Comparison of ENCODE assay signal across 17 mouse cellular contexts in genomic region chr4:127312349-127312748, GRCm38 (mm10). TPM values are rescaled to one million over a fixed set of nuclear protein-coding genes. Genes with fewer than 3 reads are reported as not detected.
DNase-seq lines count a peak whose midpoint lies in the region; ATAC-seq and TF ChIP-seq lines count a peak whose summit lies in the region.
"Had no signal": no experiment of that assay in that cellular context is flagged by ENCODE, and none has a peak within 500 bp of the region (broad histone marks: within the 10 kb centered on the region; RNA-seq: fewer than 3 reads in every experiment).

No protein-coding gene starts in this region.

- intact Hi-C loops in gastrocnemius, adult 2 months (cut with DNase I) = no loop called here
- intact Hi-C loops in left cerebral cortex, postnatal 14 days (cut with DNase I) = loop anchor here (10.0 kb wide), 1 partner anchor 758 kb away; the partner anchor contains the start of gene Clspn

- H3K4me1 ChIP-seq in hindbrain, embryonic 15.5 days (replicated peaks) = peaks cover 16% of the 10 kb centered on the region
- no peaks in the 10 kb centered on the region for H3K4me1 ChIP-seq in hindbrain, embryonic 11.5 days (replicated peaks; ENCODE audit: control insufficient read depth, insufficient read depth, low read length)
- H3K4me1 ChIP-seq in lung, embryonic 16.5 days (replicated peaks; ENCODE audit: control insufficient read depth, insufficient read depth, low read length) = 0 out of 2 replicates have a peak, but pooled peaks cover 5% of the 10 kb centered on the region
- H3K4me1 ChIP-seq in neural tube, embryonic 15.5 days = peaks cover 15% of the 10 kb centered on the region

- H3K9ac ChIP-seq in hindbrain, embryonic 15.5 days = no peak overlapping the region
- H3K9ac ChIP-seq in hindbrain, embryonic 11.5 days (ENCODE audit: low read depth, low read length) = no peak overlapping the region
- H3K9ac ChIP-seq in lung, embryonic 16.5 days (ENCODE audit: low read length) = no peak overlapping the region
- no peak overlapping the region for H3K9ac ChIP-seq in neural tube, embryonic 15.5 days (replicated peaks)
- H3K9ac ChIP-seq: embryonic facial prominence, embryonic 12.5 days; limb, embryonic 15.5 days had no signal

- H3K27ac ChIP-seq in gastrocnemius, adult 2 months = peak overlapping the region; percentile 79
- no peak overlapping the region for H3K27ac ChIP-seq in hindbrain, embryonic 15.5 days (replicated peaks)
- no peak overlapping the region for H3K27ac ChIP-seq in hindbrain, embryonic 11.5 days (ENCODE audit: low read depth, low read length)
- H3K27ac ChIP-seq in lung, embryonic 16.5 days (ENCODE audit: low read length) = no peak overlapping the region
- no peak overlapping the region for H3K27ac ChIP-seq in neural tube, embryonic 15.5 days (replicated peaks)
- H3K27ac ChIP-seq: embryonic facial prominence, embryonic 12.5 days; forebrain, embryonic 10.5 days; left cerebral cortex, adult 2 months; limb, embryonic 15.5 days had no signal

- H3K9me3 ChIP-seq in hindbrain, embryonic 15.5 days = no peaks in the 10 kb centered on the region
- no peaks in the 10 kb centered on the region for H3K9me3 ChIP-seq in hindbrain, embryonic 11.5 days (ENCODE audit: control insufficient read depth, low read length)
- H3K9me3 ChIP-seq in lung, embryonic 16.5 days (ENCODE audit: control insufficient read depth, low read length) = no peaks in the 10 kb centered on the region
- no peaks in the 10 kb centered on the region for H3K9me3 ChIP-seq in neural tube, embryonic 15.5 days (replicated peaks)
- H3K9me3 ChIP-seq: embryonic facial prominence, embryonic 12.5 days; forebrain, embryonic 10.5 days; limb, embryonic 15.5 days had no signal

- TF ChIP-seq CTCF in gastrocnemius, adult 2 months (IDR thresholded peaks at IDR 0.05) = no peak

- ATAC-seq in hindbrain, embryonic 15.5 days (ENCODE audit: low FRiP score, low read depth) = no peak
- ATAC-seq in hindbrain, embryonic 11.5 days (ENCODE audit: low FRiP score) = no peak
- ATAC-seq in lung, embryonic 16.5 days (ENCODE audit: low read depth) = no peak
- ATAC-seq in neural tube, embryonic 15.5 days (ENCODE audit: low FRiP score) = no peak

- H3K27me3 ChIP-seq in hindbrain, embryonic 15.5 days = 0 out of 2 replicates have a peak, but pooled peaks cover 5% of the 10 kb centered on the region
- peaks cover 14% of the 10 kb centered on the region for H3K27me3 ChIP-seq in hindbrain, embryonic 11.5 days (ENCODE audit: control insufficient read depth, insufficient read depth, low read length)
- H3K27me3 ChIP-seq in lung, embryonic 16.5 days (ENCODE audit: control insufficient read depth, insufficient read depth, low read depth, low read length) = peaks cover 11% of the 10 kb centered on the region
- peaks cover 3% of the 10 kb centered on the region; the same call in 1 of the 2 replicates for H3K27me3 ChIP-seq in neural tube, embryonic 15.5 days (replicated peaks)

- no peak for DNase-seq in gastrocnemius, adult 2 months
- DNase-seq in gastrocnemius, adult 8-10 months (ENCODE audit: low spot score in 2 of 2) = no peak
- DNase-seq in hindbrain, embryonic 11.5 days (ENCODE audit: low spot score) = no peak
- DNase-seq in lung, postnatal 10 days = no peak
- no peak for DNase-seq in left cerebral cortex, postnatal 14 days (ENCODE audit: low spot score in 2 of 2)
- DNase-seq: adrenal gland, adult 2 months; cerebellum, postnatal 14 days; kidney, postnatal 25 days had no signal

- H3K36me3 ChIP-seq in hindbrain, embryonic 15.5 days = no peaks in the 10 kb centered on the region
- H3K36me3 ChIP-seq in hindbrain, embryonic 11.5 days (ENCODE audit: control insufficient read depth, insufficient read depth, low read length) = no peaks in the 10 kb centered on the region
- no peaks in the 10 kb centered on the region for H3K36me3 ChIP-seq in lung, embryonic 16.5 days (ENCODE audit: control insufficient read depth, insufficient read depth, low read length)
- no peaks in the 10 kb centered on the region for H3K36me3 ChIP-seq in neural tube, embryonic 15.5 days
- H3K36me3 ChIP-seq: embryonic facial prominence, embryonic 12.5 days; forebrain, embryonic 10.5 days; limb, embryonic 15.5 days had no signal

- 69% methylated on average over 24 of the region's 24 CpGs for whole genome bisulfite sequencing in hindbrain, embryonic 15.5 days
- WGBS in hindbrain, embryonic 11.5 days = 65% methylated on average over 24 of the region's 24 CpGs
- WGBS in lung, embryonic 16.5 days = 52% methylated on average over 24 of the region's 24 CpGs
- WGBS in neural tube, embryonic 15.5 days = 72% methylated on average over 24 of the region's 24 CpGs

- H3K4me3 ChIP-seq in gastrocnemius, adult 2 months = peak overlapping the region; percentile 72
- H3K4me3 ChIP-seq in hindbrain, embryonic 15.5 days = no peak overlapping the region
- no peak overlapping the region for H3K4me3 ChIP-seq in hindbrain, embryonic 11.5 days (ENCODE audit: low read depth, low read length)
- peak overlapping the region; percentile 62 for H3K4me3 ChIP-seq in lung, embryonic 16.5 days (ENCODE audit: low read length)
- H3K4me3 ChIP-seq in neural tube, embryonic 15.5 days (replicated peaks) = peak overlapping the region; percentile 57; the same call in 1 of the 2 replicates
- H3K4me3 ChIP-seq: embryonic facial prominence, embryonic 12.5 days; left cerebral cortex, adult 2 months; limb, embryonic 15.5 days had no signal

- peak overlapping the region; percentile 94 for H3K4me2 ChIP-seq in hindbrain, embryonic 15.5 days
- H3K4me2 ChIP-seq in hindbrain, embryonic 11.5 days (replicated peaks; ENCODE audit: low read depth, low read length) = no peak overlapping the region
- H3K4me2 ChIP-seq in lung, embryonic 16.5 days (ENCODE audit: low read depth, low read length) = peak overlapping the region; percentile 90
- H3K4me2 ChIP-seq in neural tube, embryonic 15.5 days = peak overlapping the region; percentile 2; the same call in 1 of the 2 replicates
- H3K4me2 ChIP-seq: embryonic facial prominence, embryonic 12.5 days; limb, embryonic 15.5 days had no signal

RNA-seq across cellular contexts. Expression of gene Gja4, which starts 1.5 kb away (rescaled TPM):
- 1 to 10 TPM; 3.4 to 5.2 TPM for total RNA-seq in gastrocnemius, adult 2 months (2021)
- total RNA-seq in gastrocnemius, adult 8-10 months (2022) = 1 to 10 TPM; 1.8 to 4.2 (median 2.3) TPM
- 20.9 and 23.2 TPM in 2 replicates for polyA plus RNA-seq in hindbrain, embryonic 15.5 days (2015; fragmentation: Nextera tagmentation; extraction: Ambion mirVana)
- 13.5 and 14.0 TPM in 2 replicates for polyA plus RNA-seq in hindbrain, embryonic 11.5 days (2014; fragmentation: Nextera tagmentation; extraction: Ambion mirVana)
- 41.2 and 43.5 TPM in 2 replicates for polyA plus RNA-seq in lung, embryonic 16.5 days (2015; fragmentation: Nextera tagmentation; extraction: Ambion mirVana)
- 20.4 and 20.5 TPM in 2 replicates for polyA plus RNA-seq in neural tube, embryonic 15.5 days (2015; fragmentation: Nextera tagmentation; extraction: Ambion mirVana)
- 1 to 10 TPM; 7.8 TPM for total RNA-seq in left cerebral cortex, postnatal 14 days (2021)
- total RNA-seq: granulocyte monocyte progenitor cell, adult 5-6 weeks; megakaryocyte, adult 5-6 weeks had no signal

RNA-seq across cellular contexts. Expression of gene Gjb3, which starts 18.3 kb away (rescaled TPM):
- not detected for total RNA-seq in gastrocnemius, adult 2 months (2021)
- total RNA-seq in gastrocnemius, adult 8-10 months (2022) = not detected
- polyA plus RNA-seq in hindbrain, embryonic 15.5 days (2015; fragmentation: Nextera tagmentation; extraction: Ambion mirVana) = 0.14 and 0.18 TPM in 2 replicates
- polyA plus RNA-seq in hindbrain, embryonic 11.5 days (2014; fragmentation: Nextera tagmentation; extraction: Ambion mirVana) = 0.77 and 1.7 TPM in 2 replicates
- 2.0 and 2.2 TPM in 2 replicates for polyA plus RNA-seq in lung, embryonic 16.5 days (2015; fragmentation: Nextera tagmentation; extraction: Ambion mirVana)
- polyA plus RNA-seq in neural tube, embryonic 15.5 days (2015; fragmentation: Nextera tagmentation; extraction: Ambion mirVana) = 0.59 TPM in 1 of 2 replicates, not detected in the other
- total RNA-seq in left cerebral cortex, postnatal 14 days (2021) = under 1 TPM; 0.22 to 0.30 TPM
- total RNA-seq: megakaryocyte, adult 5-6 weeks had no signal
- polyA plus RNA-seq: adrenal gland, adult 2 months had no signal

RNA-seq across cellular contexts. Expression of gene Gjb4, which starts 41.5 kb away (rescaled TPM):
- total RNA-seq in gastrocnemius, adult 2 months (2021) = not detected
- total RNA-seq in gastrocnemius, adult 8-10 months (2022) = not detected
- polyA plus RNA-seq in hindbrain, embryonic 15.5 days (2015; fragmentation: Nextera tagmentation; extraction: Ambion mirVana) = not detected in 2 replicates
- 0.24 and 0.39 TPM in 2 replicates for polyA plus RNA-seq in hindbrain, embryonic 11.5 days (2014; fragmentation: Nextera tagmentation; extraction: Ambion mirVana)
- 0.20 TPM in 1 of 2 replicates, not detected in the other for polyA plus RNA-seq in lung, embryonic 16.5 days (2015; fragmentation: Nextera tagmentation; extraction: Ambion mirVana)
- polyA plus RNA-seq in neural tube, embryonic 15.5 days (2015; fragmentation: Nextera tagmentation; extraction: Ambion mirVana) = 0.13 TPM in 1 of 2 replicates, not detected in the other
- total RNA-seq in left cerebral cortex, postnatal 14 days (2021) = not detected
- total RNA-seq: adrenal gland, adult 2 months; granulocyte monocyte progenitor cell, adult 5-6 weeks; left cerebral cortex, adult 2 months had no signal
- polyA plus RNA-seq: embryonic facial prominence, embryonic 12.5 days; forebrain, embryonic 10.5 days had no signal

RNA-seq across cellular contexts. Expression of gene Gjb5, which starts 45.6 kb away (rescaled TPM):
- total RNA-seq in gastrocnemius, adult 2 months (2021) = not detected
- total RNA-seq in gastrocnemius, adult 8-10 months (2022) = not detected
- 0.12 and 0.24 TPM in 2 replicates for polyA plus RNA-seq in hindbrain, embryonic 15.5 days (2015; fragmentation: Nextera tagmentation; extraction: Ambion mirVana)
- polyA plus RNA-seq in hindbrain, embryonic 11.5 days (2014; fragmentation: Nextera tagmentation; extraction: Ambion mirVana) = 0.66 and 0.92 TPM in 2 replicates
- 0.59 and 0.79 TPM in 2 replicates for polyA plus RNA-seq in lung, embryonic 16.5 days (2015; fragmentation: Nextera tagmentation; extraction: Ambion mirVana)
- polyA plus RNA-seq in neural tube, embryonic 15.5 days (2015; fragmentation: Nextera tagmentation; extraction: Ambion mirVana) = 0.41 and 0.49 TPM in 2 replicates
- not detected for total RNA-seq in left cerebral cortex, postnatal 14 days (2021)
- total RNA-seq: granulocyte monocyte progenitor cell, adult 5-6 weeks; megakaryocyte, adult 5-6 weeks had no signal

Comparison
In these comparisons a context has a peak if more than half of its experiments do, and no peak if none do; other contexts are left out.
1. H3K4me3 ChIP-seq: peak in gastrocnemius, adult 2 months (single experiment), lung, embryonic 16.5 days (single experiment) and neural tube, embryonic 15.5 days (single experiment); none in hindbrain, embryonic 15.5 days (single experiment) and hindbrain, embryonic 11.5 days (single experiment).